Mouse (Mus musculus) megakaryocyte-erythroid progenitor cell, adult 5-6 weeks (primary cell): ENCODE results near the gene Rhot2. TPM values are rescaled to one million over a fixed set of nuclear protein-coding genes. Genes with fewer than 3 reads are reported as not detected.

Experiments used
- total RNA-seq, 2 experiments: library from RNA; stranded (forward) in 1 of 2; stranded (reverse) in 1 of 2; fragments of 200-1000, 215-1000 nt in 1 of 2; fragments of >200 nt in 1 of 2; fragmentation: Nextera tagmentation in 1 of 2; gene quantifications; 2 replicates each; pipeline ENCODE4 v1.2.3; 2014 to 2017

The Rhot2 gene
- total RNA-seq, 2 experiments from 2014 or later = 27.4 to 54.8 TPM

Other genes starting within 250 kb of the Rhot2 start
- not detected in 2 replicates for gene Gng13, start 127.7 kb downstream of the Rhot2 start, total RNA-seq (2014; fragmentation: Nextera tagmentation)
- not detected in 2 replicates for gene Gng13, start 127.7 kb downstream of the Rhot2 start, total RNA-seq (2017)
- 59.0 and 65.4 TPM in 2 replicates for gene Chtf18, start 117.4 kb downstream of the Rhot2 start, total RNA-seq (2014; fragmentation: Nextera tagmentation)
- 39.0 and 53.3 TPM in 2 replicates for gene Chtf18, start 117.4 kb downstream of the Rhot2 start, total RNA-seq (2017)
- gene Rpusd1, start 117.2 kb downstream of the Rhot2 start, total RNA-seq (2014; fragmentation: Nextera tagmentation) = 14.9 and 17.8 TPM in 2 replicates
- gene Rpusd1, start 117.2 kb downstream of the Rhot2 start, total RNA-seq (2017) = 1.8 and 2.1 TPM in 2 replicates
- gene Mslnl, start 108.8 kb downstream of the Rhot2 start, total RNA-seq (2014; fragmentation: Nextera tagmentation) = not detected in 2 replicates
- not detected in 2 replicates for gene Mslnl, start 108.8 kb downstream of the Rhot2 start, total RNA-seq (2017)
- not detected in 2 replicates for gene Msln, start 90.5 kb downstream of the Rhot2 start, total RNA-seq (2014; fragmentation: Nextera tagmentation)
- not detected in 2 replicates for gene Msln, start 90.5 kb downstream of the Rhot2 start, total RNA-seq (2017)
- gene Narfl, start 71.1 kb downstream of the Rhot2 start, total RNA-seq (2014; fragmentation: Nextera tagmentation) = 20.4 and 29.9 TPM in 2 replicates
- gene Narfl, start 71.1 kb downstream of the Rhot2 start, total RNA-seq (2017) = 10.3 and 23.8 TPM in 2 replicates
- gene Haghl, start 59.2 kb downstream of the Rhot2 start, total RNA-seq (2014; fragmentation: Nextera tagmentation) = 10.7 and 18.1 TPM in 2 replicates
- 11.8 and 15.7 TPM in 2 replicates for gene Haghl, start 59.2 kb downstream of the Rhot2 start, total RNA-seq (2017)
- gene Ccdc78, start 58.3 kb downstream of the Rhot2 start, total RNA-seq (2014; fragmentation: Nextera tagmentation) = 1.2 TPM in 1 of 2 replicates, not detected in the other
- 0.15 TPM in 1 of 2 replicates, not detected in the other for gene Ccdc78, start 58.3 kb downstream of the Rhot2 start, total RNA-seq (2017)
- gene Fam173a, start 52.0 kb downstream of the Rhot2 start, total RNA-seq (2014; fragmentation: Nextera tagmentation) = 62.4 and 172 TPM in 2 replicates
- 11.1 and 21.4 TPM in 2 replicates for gene Fam173a, start 52.0 kb downstream of the Rhot2 start, total RNA-seq (2017)
- 19.1 TPM in 1 of 2 replicates, not detected in the other for gene AC134908.4, start 49.2 kb downstream of the Rhot2 start, total RNA-seq (2014; fragmentation: Nextera tagmentation)
- not detected in 2 replicates for gene AC134908.4, start 49.2 kb downstream of the Rhot2 start, total RNA-seq (2017)
- 20.6 and 22.9 TPM in 2 replicates for gene Metrn, start 47.7 kb downstream of the Rhot2 start, total RNA-seq (2014; fragmentation: Nextera tagmentation)
- gene Metrn, start 47.7 kb downstream of the Rhot2 start, total RNA-seq (2017) = 11.3 and 15.5 TPM in 2 replicates
- gene Fbxl16, start 35.8 kb downstream of the Rhot2 start, total RNA-seq (2014; fragmentation: Nextera tagmentation) = 0.26 TPM in 1 of 2 replicates, not detected in the other
- gene Fbxl16, start 35.8 kb downstream of the Rhot2 start, total RNA-seq (2017) = not detected in 2 replicates
- 16.6 and 33.3 TPM in 2 replicates for gene Wdr24, start 21.2 kb downstream of the Rhot2 start, total RNA-seq (2014; fragmentation: Nextera tagmentation)
- gene Wdr24, start 21.2 kb downstream of the Rhot2 start, total RNA-seq (2017) = 15.5 and 17.2 TPM in 2 replicates
- 20.1 and 31.7 TPM in 2 replicates for gene Jmjd8, start 16.0 kb downstream of the Rhot2 start, total RNA-seq (2014; fragmentation: Nextera tagmentation)
- gene Jmjd8, start 16.0 kb downstream of the Rhot2 start, total RNA-seq (2017) = 19.5 and 21.5 TPM in 2 replicates
- 89.4 and 112 TPM in 2 replicates for gene Stub1, start 11.4 kb downstream of the Rhot2 start, total RNA-seq (2014; fragmentation: Nextera tagmentation)
- gene Stub1, start 11.4 kb downstream of the Rhot2 start, total RNA-seq (2017) = 77.6 and 77.7 TPM in 2 replicates
- 0.50 and 2.0 TPM in 2 replicates for gene Rhbdl1, start 7.6 kb downstream of the Rhot2 start, total RNA-seq (2014; fragmentation: Nextera tagmentation)
- 0.30 and 0.47 TPM in 2 replicates for gene Rhbdl1, start 7.6 kb downstream of the Rhot2 start, total RNA-seq (2017)
- 1.7 and 6.4 TPM in 2 replicates for gene Gm20683, start 3.1 kb downstream of the Rhot2 start, total RNA-seq (2014; fragmentation: Nextera tagmentation)
- gene Gm20683, start 3.1 kb downstream of the Rhot2 start, total RNA-seq (2017) = not detected in 2 replicates
- gene Wdr90, start 16.6 kb upstream of the Rhot2 start, total RNA-seq (2014; fragmentation: Nextera tagmentation) = 43.3 and 47.4 TPM in 2 replicates
- 4.6 and 10.0 TPM in 2 replicates for gene Wdr90, start 16.6 kb upstream of the Rhot2 start, total RNA-seq (2017)
- 87.4 and 109 TPM in 2 replicates for gene Mcrip2, start 23.9 kb upstream of the Rhot2 start, total RNA-seq (2014; fragmentation: Nextera tagmentation)
- 35.6 and 40.8 TPM in 2 replicates for gene Mcrip2, start 23.9 kb upstream of the Rhot2 start, total RNA-seq (2017)
- gene Mettl26, start 30.2 kb upstream of the Rhot2 start, total RNA-seq (2014; fragmentation: Nextera tagmentation) = 26.3 and 37.6 TPM in 2 replicates
- 9.3 and 19.8 TPM in 2 replicates for gene Mettl26, start 30.2 kb upstream of the Rhot2 start, total RNA-seq (2017)
- gene Wfikkn1, start 36.0 kb upstream of the Rhot2 start, total RNA-seq (2014; fragmentation: Nextera tagmentation) = 0.87 TPM in 1 of 2 replicates, not detected in the other
- 0.19 and 1.4 TPM in 2 replicates for gene Wfikkn1, start 36.0 kb upstream of the Rhot2 start, total RNA-seq (2017)
- 2.4 and 8.9 TPM in 2 replicates for gene Rab40c, start 74.9 kb upstream of the Rhot2 start, total RNA-seq (2014; fragmentation: Nextera tagmentation)
- 7.9 and 30.2 TPM in 2 replicates for gene Rab40c, start 74.9 kb upstream of the Rhot2 start, total RNA-seq (2017)
- gene Pigq, start 100.1 kb upstream of the Rhot2 start, total RNA-seq (2014; fragmentation: Nextera tagmentation) = 211 and 231 TPM in 2 replicates
- gene Pigq, start 100.1 kb upstream of the Rhot2 start, total RNA-seq (2017) = 102 and 156 TPM in 2 replicates
- not detected in 2 replicates for gene Nhlrc4, start 100.1 kb upstream of the Rhot2 start, total RNA-seq (2014; fragmentation: Nextera tagmentation)
- gene Nhlrc4, start 100.1 kb upstream of the Rhot2 start, total RNA-seq (2017) = not detected in 2 replicates
- not detected in 2 replicates for gene A930017K11Rik, start 107.7 kb upstream of the Rhot2 start, total RNA-seq (2014; fragmentation: Nextera tagmentation)
- gene A930017K11Rik, start 107.7 kb upstream of the Rhot2 start, total RNA-seq (2017) = 0.05 TPM in 1 of 2 replicates, not detected in the other
- 14.8 and 18.4 TPM in 2 replicates for gene Capn15, start 140.9 kb upstream of the Rhot2 start, total RNA-seq (2014; fragmentation: Nextera tagmentation)
- gene Capn15, start 140.9 kb upstream of the Rhot2 start, total RNA-seq (2017) = 1.7 and 3.5 TPM in 2 replicates
- 0.48 and 3.2 TPM in 2 replicates for gene Rab11fip3, start 224.7 kb upstream of the Rhot2 start, total RNA-seq (2014; fragmentation: Nextera tagmentation)
- gene Rab11fip3, start 224.7 kb upstream of the Rhot2 start, total RNA-seq (2017) = 0.33 and 0.65 TPM in 2 replicates
- 6.8 and 7.7 TPM in 2 replicates for gene Decr2, start 245.5 kb upstream of the Rhot2 start, total RNA-seq (2014; fragmentation: Nextera tagmentation)
- gene Decr2, start 245.5 kb upstream of the Rhot2 start, total RNA-seq (2017) = 5.6 and 7.8 TPM in 2 replicates